Mouse (Mus musculus) stomach, postnatal 0 days (tissue): ENCODE measurements at regions not wholly inside any gene's neighbourhood (a gene's known extent, or its start where the extent isn't known, plus 50 kb on each side); places are given as distances from the start of the nearest gene placed in this dataset.

Source experiments
- ATAC-seq: fragments of 200-750 bp; cut with Nextera tagmentation; 2 replicates; pipeline ENCODE4 v1.8.0; 2017; ENCODE audit not compliant: low FRiP score, low TSS enrichment
- DNase-seq: peaks from one replicate; pipeline ENCODE4 v3.0.0-alpha.2; 2016; ENCODE audit warnings: low spot score
- H3K27ac ChIP-seq: fragments of 300-500 bp; sonication (generic); replicated peaks from 2 replicates; pipeline ENCODE4 v1.5.1; 2014; ENCODE audit warnings: mild to moderate bottlenecking, control low read depth
- H3K27me3 ChIP-seq: fragments of 300-500 bp; sonication (generic); 2 replicates; pipeline ENCODE4 v1.6.1; 2014; ENCODE audit warnings: low read length; ENCODE audit not compliant: control insufficient read depth, insufficient read depth
- H3K36me3 ChIP-seq: fragments of 300-500 bp; sonication (generic); 2 replicates; pipeline ENCODE4 v1.6.1; 2014; ENCODE audit warnings: low read length, mixed read lengths; ENCODE audit not compliant: control insufficient read depth, insufficient read depth
- H3K4me1 ChIP-seq: fragments of 300-500 bp; sonication (generic); replicated peaks from 2 replicates; pipeline ENCODE4 v1.6.1; 2014; ENCODE audit warnings: antibody characterized with exemption; ENCODE audit not compliant: control insufficient read depth, insufficient read depth
- H3K4me2 ChIP-seq: fragments of 300-500 bp; sonication (generic); replicated peaks from 2 replicates; pipeline ENCODE4 v1.6.1; 2014; ENCODE audit warnings: low read depth, mild to moderate bottlenecking, control low read depth, moderate library complexity
- H3K4me3 ChIP-seq: fragments of 300-500 bp; sonication (generic); 2 replicates; pipeline ENCODE4 v1.5.1; 2014; ENCODE audit warnings: low read depth, low read length, control low read depth
- H3K9ac ChIP-seq: fragments of 300-500 bp; sonication (generic); 2 replicates; pipeline ENCODE4 v1.6.1; 2014; ENCODE audit warnings: mild to moderate bottlenecking, low read length, control low read depth, mixed read lengths
- H3K9me3 ChIP-seq: fragments of 300-500 bp; sonication (generic); 2 replicates; pipeline ENCODE4 v1.6.1; 2016; ENCODE audit warnings: low read length; ENCODE audit not compliant: control insufficient read depth
- CTCF ChIP-seq: IDR thresholded peaks from 2 replicates; pipeline ENCODE4 v1.5.1; 2016; ENCODE audit warnings: antibody characterized with exemption, low read depth, mild to moderate bottlenecking, moderate library complexity
- EP300 ChIP-seq: optimal IDR thresholded peaks from 2 replicates; pipeline ENCODE3; 2016; ENCODE audit warnings: antibody characterized with exemption
- WGBS: fragments of 180-500 bp; shearing (Covaris S2); extraction: QIAGEN DNeasy Blood & Tissue Kit; methylation state at CpG from one replicate; pipeline ENCODE4 v1.1.7; 2014; 5-methylcytosine and 5-hydroxymethylcytosine counted together

DNA sequence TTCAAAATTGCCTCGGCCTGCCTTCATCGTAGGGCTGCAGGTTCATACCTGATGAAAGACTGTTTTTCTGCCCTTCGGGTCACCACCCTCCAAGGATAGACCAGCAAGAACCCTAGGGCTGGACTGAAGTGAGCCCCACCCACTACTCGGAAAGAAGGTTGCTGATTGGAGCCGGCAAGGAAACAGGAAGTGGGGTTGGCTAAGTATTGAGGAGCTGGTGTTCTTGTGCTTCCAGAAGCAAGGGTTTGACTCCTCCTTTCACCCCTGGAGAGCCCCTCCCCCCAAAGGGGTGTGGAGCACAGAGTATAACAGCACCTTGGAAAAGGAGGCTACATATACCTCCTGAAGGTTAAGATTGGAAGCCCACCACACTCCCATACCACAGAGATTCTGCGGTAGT, 147.5 kb downstream of the Dll1 start:
- H3K27ac ChIP-seq: no peak overlapping the region
- TF ChIP-seq EP300 (no peak), CTCF (no peak)
- H3K4me2 ChIP-seq: no peak overlapping the region
- WGBS: 65% methylated on average over 6 of the region's 6 CpGs
- peak; percentile 39; the same call in 1 of the 2 replicates for ATAC-seq
- H3K36me3 ChIP-seq: no peaks in the 10 kb centered on the region
- DNase-seq: no peak
- H3K27me3 ChIP-seq: no peaks in the 10 kb centered on the region; the same call in 1 of the 2 replicates
- no peak overlapping the region for H3K9ac ChIP-seq
- H3K4me3 ChIP-seq: no peak overlapping the region
- no peaks in the 10 kb centered on the region for H3K4me1 ChIP-seq
- no peaks in the 10 kb centered on the region for H3K9me3 ChIP-seq

DNA sequence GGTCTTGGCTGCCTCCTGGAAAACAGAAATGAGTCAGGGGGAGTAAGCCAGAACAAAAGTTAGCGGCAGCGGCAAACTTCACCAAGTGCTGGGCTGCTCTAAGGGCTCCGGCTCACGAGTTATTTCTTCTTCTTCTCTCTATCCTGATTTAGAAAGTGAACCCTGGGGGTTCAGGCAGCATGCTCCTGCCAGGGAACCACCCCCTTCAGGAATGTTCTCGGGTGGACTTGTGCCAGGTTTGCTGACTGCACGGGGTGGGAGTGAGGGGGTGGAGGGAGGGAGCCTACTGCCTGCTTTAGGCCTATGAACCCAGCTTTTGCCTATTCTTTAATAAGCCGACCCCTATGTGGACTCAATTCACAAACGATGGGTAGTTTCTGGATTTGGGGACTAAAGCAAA, 148.6 kb downstream of the Dll1 start:
- Histone ChIP-seq H3K36me3 (no peaks in the 10 kb centered on the region), H3K9me3 (no peaks in the 10 kb centered on the region), H3K27ac (no peak overlapping the region), H3K4me2 (no peak overlapping the region), H3K27me3 (no peaks in the 10 kb centered on the region; the same call in 1 of the 2 replicates), H3K9ac (no peak overlapping the region), H3K4me3 (no peak overlapping the region), H3K4me1 (no peaks in the 10 kb centered on the region)
- TF ChIP-seq CTCF: no peak
- TF ChIP-seq EP300: no peak
- 46% methylated on average over 8 of the region's 8 CpGs for WGBS
- DNase-seq (peak; percentile 29), ATAC-seq (no peak)

DNA sequence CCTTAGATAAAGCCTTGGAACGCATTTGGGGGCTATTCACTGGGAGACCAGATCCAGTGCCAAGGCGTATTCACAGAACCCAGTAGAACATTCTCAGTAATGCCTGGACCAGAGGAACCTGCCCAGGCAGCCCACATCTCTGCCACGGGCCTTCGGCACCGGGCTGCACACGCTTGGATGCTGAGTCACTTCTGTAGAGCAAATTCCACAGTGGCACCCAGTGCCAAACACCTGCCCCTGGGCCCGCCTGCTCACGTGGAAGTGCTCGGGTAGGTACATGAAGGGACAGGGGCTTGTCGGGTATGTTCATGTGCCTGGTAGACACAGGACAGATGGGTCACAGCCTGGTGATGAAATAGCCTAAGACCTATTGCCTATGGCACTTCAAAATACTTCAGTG, 152.8 kb downstream of the Dll1 start:
- 67% methylated on average over 10 of the region's 10 CpGs for WGBS
- 0 out of 2 replicates have a peak, but pooled peaks have one; percentile 15 for ATAC-seq
- H3K9me3 ChIP-seq: no peaks in the 10 kb centered on the region
- no peak for TF ChIP-seq EP300
- TF ChIP-seq CTCF: no peak
- H3K27ac ChIP-seq: no peak overlapping the region
- no peaks in the 10 kb centered on the region for H3K4me1 ChIP-seq
- no peak overlapping the region for H3K4me2 ChIP-seq
- no peaks in the 10 kb centered on the region for H3K36me3 ChIP-seq
- no peak for DNase-seq
- H3K27me3 ChIP-seq: no peaks in the 10 kb centered on the region
- no peak overlapping the region for H3K4me3 ChIP-seq
- H3K9ac ChIP-seq: no peak overlapping the region

DNA sequence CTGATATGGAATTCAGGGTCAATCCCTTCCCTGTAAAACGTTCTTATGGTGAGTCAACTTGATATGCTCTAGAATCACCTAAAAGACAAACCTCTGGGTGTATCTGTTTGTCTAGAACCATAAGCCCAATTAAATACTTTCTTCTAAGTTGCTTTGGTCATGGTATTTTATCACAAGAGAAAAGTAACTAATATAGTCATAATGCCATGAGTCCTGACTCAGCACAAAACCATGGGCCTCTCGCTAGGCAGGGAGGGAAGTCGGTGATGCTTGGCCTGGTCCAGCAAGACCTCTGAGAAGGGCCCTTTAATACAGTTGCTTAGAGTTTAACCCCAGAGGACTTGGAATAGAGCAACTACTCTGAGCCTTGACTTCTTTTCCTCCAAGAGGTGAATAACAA, 153.7 kb downstream of the Dll1 start:
- TF ChIP-seq CTCF: no peak
- no peak for TF ChIP-seq EP300
- Histone ChIP-seq H3K4me3 (no peak overlapping the region), H3K4me1 (no peaks in the 10 kb centered on the region), H3K4me2 (no peak overlapping the region), H3K27me3 (no peaks in the 10 kb centered on the region), H3K9me3 (no peaks in the 10 kb centered on the region), H3K36me3 (no peaks in the 10 kb centered on the region), H3K27ac (no peak overlapping the region), H3K9ac (no peak overlapping the region)
- DNase-seq (no peak), ATAC-seq (no peak)
- WGBS: 74% methylated on average over 3 of the region's 3 CpGs

DNA sequence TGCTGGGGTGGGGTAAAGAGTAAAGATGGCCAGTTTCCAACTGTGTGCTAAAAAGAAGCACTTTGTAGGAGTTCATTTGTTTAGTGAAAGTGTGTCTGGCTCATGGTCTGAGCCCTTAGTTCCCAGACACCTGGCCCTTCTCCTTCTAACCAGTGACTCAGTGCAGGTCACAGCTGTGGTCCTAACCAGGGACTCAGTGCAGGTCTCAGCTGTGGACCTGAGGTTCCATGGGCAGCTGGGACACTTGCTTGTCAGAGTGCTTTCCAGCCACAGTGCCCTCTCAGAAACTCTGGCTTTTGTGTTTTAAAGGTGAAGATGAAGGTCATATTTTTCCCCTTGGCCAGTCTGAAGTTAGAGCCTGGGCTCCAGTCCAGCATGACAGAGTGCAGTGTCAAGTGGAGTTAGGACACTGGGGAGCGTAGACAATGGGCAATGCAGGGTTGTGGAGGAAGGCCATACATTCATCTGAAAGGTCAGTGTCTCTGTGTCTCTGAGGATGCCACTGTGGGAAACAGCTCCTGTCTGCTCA, 162.5 kb downstream of the Dll1 start:
- Histone ChIP-seq H3K4me2 (no peak overlapping the region), H3K27me3 (no peaks in the 10 kb centered on the region), H3K4me1 (no peaks in the 10 kb centered on the region), H3K27ac (no peak overlapping the region), H3K9me3 (no peaks in the 10 kb centered on the region), H3K9ac (no peak overlapping the region), H3K36me3 (no peaks in the 10 kb centered on the region), H3K4me3 (no peak overlapping the region)
- TF ChIP-seq EP300: no peak
- no peak for TF ChIP-seq CTCF
- 67% methylated on average over 1 of the region's 1 CpGs for WGBS
- ATAC-seq (no peak), DNase-seq (no peak)

DNA sequence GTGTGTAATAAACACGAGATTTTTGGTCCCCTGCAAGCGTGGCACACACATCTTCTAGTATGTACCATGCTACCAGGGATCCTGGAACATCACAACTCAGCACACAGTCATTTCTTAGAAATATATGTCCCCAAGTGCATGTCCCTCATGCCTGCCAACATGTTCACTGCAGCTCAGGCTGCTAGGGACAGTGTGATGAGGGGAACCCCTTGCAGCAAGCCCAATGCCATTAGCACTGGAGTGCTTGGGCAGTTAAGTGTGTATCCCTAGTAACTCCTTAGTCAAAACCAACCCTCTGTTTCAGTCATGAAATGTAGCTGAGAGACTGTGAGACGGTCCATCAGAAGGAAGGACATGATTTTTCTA, 167.5 kb upstream of the Gm3448 start:
- no peaks in the 10 kb centered on the region for H3K27me3 ChIP-seq
- no peak overlapping the region for H3K27ac ChIP-seq
- no peak overlapping the region for H3K4me3 ChIP-seq
- DNase-seq: no peak
- no peak overlapping the region for H3K4me2 ChIP-seq
- H3K36me3 ChIP-seq: no peaks in the 10 kb centered on the region
- H3K4me1 ChIP-seq: no peaks in the 10 kb centered on the region; the same call in 1 of the 2 replicates
- 56% methylated on average over 3 of the region's 3 CpGs for WGBS
- no peak for ATAC-seq
- H3K9me3 ChIP-seq: no peaks in the 10 kb centered on the region
- H3K9ac ChIP-seq: no peak overlapping the region
- TF ChIP-seq CTCF (no peak), EP300 (no peak)
